Mouse (Mus musculus) adrenal gland, adult (tissue): Measurements from ENCODE around the gene Ugp2.
A peak's percentile ranks its signal among the peaks of the same experiment; 100 is the strongest.

Experiments
- DNase-seq, 2 experiments: peaks; one replicate each; pipeline ENCODE4 v3.0.0; 2022 to 2023; ENCODE audit warnings: low spot score in 1 of 2; ENCODE audit not compliant: inconsistent age in 2 of 2

The Ugp2 gene

DNA sequence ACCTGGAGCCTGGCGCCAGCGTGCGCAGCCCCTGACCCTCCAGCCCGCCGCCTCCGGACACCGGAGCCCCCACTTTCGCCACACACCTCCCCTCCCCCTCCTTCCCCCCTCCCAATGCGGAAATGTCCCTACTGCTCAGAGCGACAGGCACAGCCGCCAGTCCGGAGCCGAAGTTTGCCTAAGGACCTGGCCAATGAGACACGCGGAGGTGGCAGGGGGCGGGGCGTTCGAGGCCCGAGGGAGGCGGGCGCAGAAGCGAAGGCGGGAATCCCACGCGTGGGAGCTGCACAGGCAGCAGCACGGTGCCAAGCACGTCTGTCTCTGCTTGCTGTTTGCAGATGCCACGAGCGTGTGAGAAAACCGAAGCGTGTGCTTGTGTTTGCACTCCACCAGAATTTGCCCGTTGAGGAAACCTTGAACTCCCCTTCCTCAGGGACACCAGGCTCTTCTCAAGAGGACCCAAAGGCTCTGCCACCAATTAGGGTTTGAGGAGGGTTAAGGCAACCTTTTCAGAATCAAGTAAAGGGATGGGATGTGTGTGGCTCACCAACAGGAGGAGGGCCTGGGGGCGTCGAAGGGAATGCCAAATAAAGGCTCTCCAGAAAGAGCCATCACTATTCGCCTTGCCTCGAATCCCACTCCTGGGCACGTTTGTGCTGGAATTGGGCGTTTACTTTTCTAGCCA lies at the start of gene Ugp2:
TSS of gene Ugp2 (minus strand) at position 80 of the 685 bp plus-strand sequence.
- DNase-seq: peak; percentile 96 to 99

DNA sequence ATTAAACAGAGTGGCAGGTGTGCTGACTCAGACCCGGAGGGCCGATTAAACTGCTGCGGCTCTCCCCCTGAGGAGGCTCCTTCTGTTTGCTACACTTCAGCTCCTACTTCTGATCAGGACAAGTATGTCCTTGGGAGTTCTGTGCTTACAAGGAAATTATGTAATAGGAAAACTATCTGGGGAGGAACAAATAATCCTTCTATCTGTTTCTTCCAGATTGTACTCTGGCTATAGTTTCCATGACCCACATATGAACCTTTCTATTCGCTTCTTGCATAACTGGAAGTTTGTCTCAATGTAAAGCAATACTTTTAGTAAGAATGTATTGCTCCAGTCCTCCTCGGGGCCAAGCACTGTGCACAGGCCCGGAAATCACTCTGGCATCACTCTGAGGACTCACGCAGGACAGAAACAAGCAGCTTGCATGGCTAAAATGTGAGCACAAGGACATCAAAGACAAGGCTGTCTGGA lies 43.9 kb upstream of the Ugp2 start:
- DNase-seq: peak; percentile 9 to 67

DNA sequence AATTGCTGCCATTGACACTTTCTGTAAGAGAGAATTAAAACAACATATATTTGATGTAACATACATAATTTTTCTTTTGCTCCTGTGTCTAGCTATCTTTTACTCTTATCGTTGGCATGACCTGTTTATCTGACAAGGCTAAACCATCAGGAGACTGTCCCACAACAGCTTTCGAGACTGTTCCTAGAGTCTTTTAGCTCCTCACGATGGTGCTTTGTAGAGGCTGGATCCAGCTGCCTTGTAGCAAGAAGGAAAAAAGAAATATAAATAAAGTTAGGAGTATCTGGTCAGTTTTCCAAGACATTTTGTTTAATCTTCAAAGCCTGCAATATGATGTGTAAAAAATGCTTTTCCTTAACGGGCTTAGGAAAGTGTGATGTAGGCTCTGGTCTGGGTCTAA lies 35.7 kb upstream of the Ugp2 start:
- no peak for DNase-seq

DNA sequence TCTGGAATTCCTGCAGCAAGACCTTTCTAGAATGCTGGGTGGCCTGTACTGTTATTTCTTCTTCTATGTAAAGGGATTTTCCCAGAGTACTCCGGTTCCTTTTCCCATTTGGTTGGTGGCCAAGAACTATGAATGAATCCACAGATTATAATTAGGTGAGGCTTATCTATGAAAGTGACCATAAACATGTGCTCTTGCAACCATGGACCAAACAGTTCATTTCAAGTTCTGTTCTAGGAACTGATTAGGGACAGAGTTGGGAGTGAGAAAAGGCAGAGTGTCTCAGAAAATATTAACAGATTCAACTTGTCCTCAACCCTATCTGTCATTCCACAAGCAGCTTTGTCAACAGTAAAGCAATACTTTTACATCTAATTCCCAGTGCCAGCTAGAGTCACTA lies 35.1 kb upstream of the Ugp2 start:
- no peak for DNase-seq

DNA sequence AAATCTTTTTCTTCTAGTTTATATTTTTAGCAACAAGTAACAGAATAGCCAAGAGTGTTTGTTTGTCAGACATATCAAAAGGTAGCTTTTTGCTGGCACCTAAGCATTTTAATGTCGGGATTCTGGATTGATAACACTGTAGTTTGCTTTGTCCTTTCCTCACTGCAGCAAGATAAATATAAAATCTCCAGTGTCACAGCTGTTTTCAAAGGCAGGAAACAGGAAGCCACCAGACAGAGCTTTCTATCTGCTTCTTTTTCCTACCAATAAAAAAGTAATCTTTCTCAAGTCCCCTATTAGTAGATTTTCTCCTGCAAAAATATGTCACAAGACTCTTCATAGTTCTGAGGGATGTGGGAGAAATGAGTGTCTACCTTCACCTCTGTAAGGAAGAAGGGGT lies 32.9 kb upstream of the Ugp2 start:
- no peak for DNase-seq

DNA sequence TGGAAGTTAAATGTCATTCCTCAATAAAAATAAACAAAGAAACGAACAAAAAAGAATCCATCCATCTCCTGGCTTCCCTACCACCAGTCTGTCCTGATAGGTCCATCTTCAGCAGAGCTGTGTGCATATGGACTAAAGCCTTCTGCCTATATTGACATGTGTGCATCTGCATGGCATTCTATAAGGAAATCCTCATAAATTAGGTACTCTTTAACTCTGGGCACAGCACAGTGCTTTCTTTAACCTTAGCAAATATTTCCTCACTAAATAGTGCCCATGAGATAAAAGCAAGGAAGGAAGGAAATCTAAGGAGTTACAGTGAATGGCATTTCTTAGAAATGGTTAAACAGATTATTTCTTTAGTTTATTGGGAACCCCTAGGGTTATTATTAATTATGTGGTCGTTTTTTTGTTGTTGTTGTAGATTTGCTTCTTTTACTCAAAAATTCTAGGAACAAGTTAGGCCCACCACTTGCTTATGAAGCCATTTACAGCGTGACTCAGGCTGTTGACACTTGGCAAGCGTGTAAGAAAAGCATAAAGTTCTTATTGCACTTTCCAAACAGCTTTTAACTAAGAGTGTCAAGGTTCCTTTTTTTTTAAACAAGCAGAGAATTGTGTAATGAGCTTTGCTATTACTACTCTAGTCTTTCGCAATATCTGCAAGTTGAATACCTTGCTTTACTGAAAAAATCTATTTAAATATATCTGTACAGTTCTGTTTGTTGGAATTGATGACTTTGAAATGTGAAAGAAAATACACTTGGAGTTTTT lies 31.7 kb upstream of the Ugp2 start:
- DNase-seq: peak in 1 of 2 experiments; percentile 57

DNA sequence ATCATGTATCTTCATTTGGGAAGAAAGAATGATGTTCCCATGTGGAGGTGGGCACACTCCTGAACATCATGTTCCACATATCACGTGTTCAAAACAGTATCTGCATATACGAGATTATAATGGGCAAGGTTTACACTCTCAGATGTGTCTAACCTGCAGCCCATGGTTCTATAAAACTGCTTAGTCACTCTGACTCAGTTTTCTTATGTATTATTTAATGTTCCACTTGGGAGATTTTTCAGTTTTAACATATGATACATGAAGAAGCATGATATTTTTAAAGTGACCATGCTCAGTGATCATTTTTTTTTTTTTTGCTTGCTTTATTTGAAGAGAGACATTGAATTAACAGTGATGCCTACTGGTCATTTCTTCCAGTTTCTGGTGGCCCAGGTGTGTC lies 30.2 kb upstream of the Ugp2 start:
- DNase-seq: no peak

DNA sequence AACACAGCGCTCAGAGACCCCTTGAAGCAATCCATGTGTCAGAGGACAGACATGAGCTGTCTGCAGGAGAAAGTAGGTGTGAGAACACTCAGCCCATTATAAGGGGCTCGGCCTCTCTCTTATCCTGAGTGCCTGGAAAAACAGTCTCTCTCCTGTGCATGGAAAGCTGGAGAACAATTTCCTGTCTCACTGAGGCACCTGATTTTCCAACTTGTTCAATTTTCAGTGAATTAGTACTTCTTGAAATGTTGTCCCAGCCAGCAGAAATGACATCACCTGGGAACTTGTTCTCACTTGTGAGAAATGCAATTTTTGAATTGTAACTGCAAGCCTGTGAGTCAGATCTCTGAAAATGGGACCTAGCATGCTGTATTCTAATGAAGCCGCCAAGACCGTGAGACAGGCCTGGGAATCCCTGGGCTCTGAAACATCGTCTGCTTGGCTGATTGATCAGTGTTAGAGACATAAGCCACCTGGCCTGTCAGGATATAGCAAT lies 28.2 kb upstream of the Ugp2 start:
- DNase-seq: no peak

DNA sequence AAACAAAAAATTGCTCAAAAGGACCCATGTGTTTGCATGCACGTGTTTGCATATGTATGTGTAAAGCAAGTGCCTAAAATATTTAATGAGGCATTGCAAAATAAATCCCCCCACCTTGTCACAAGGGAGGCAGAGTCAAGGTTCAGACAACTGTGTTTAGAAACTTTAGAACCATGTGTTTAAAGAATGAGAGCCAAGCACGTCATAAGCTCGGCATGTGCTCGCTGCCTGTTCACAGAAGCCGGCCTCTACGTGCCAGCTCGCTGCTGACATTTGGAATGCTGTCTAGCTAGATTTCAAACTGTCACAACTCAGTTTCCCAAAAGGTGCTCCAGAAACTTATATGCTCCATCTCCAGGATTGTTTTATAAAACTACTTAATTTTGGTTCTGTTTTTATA lies 27.5 kb upstream of the Ugp2 start:
- peak in 1 of 2 experiments; percentile 43 for DNase-seq

DNA sequence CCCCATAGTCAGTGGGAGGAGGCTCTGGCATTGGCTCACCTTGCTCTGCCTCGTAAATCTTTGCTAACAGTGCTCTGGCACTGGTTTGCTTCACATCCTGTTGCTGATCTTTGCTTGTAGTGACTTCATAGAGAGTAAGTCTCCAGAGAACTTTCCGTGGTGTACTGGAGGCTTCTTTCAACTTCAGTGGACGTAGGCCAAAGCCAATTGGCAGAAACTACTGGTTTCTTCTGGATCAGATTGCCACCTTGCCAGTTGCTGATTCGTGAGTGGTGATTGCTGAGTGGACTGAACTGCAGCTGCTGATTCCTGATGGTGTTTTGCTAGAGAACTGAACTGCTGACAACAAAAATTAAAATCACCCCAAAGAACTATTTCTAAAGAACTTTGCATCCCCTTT lies 15.8 kb upstream of the Ugp2 start:
- DNase-seq: peak in 1 of 2 experiments; percentile 47

DNA sequence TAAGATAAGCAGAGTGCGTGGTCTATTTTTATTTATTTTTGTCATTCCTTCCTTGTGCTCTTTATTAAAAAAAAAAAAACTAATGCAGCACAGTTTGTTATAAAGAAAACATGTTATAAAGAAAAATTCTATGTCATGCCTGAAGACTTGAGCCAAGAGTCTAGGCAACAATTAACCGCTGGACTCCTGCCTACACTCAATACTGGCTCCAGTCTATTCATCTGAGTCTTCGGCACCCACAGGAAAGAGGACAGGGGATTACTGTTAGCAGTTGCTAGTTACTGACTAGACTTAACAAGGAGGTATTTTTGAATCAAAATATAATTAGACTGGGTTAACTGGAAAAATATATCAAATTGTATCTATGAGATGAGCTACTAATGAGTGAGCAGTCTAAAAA lies 3.1 kb upstream of the Ugp2 start:
- DNase-seq: no peak

DNA sequence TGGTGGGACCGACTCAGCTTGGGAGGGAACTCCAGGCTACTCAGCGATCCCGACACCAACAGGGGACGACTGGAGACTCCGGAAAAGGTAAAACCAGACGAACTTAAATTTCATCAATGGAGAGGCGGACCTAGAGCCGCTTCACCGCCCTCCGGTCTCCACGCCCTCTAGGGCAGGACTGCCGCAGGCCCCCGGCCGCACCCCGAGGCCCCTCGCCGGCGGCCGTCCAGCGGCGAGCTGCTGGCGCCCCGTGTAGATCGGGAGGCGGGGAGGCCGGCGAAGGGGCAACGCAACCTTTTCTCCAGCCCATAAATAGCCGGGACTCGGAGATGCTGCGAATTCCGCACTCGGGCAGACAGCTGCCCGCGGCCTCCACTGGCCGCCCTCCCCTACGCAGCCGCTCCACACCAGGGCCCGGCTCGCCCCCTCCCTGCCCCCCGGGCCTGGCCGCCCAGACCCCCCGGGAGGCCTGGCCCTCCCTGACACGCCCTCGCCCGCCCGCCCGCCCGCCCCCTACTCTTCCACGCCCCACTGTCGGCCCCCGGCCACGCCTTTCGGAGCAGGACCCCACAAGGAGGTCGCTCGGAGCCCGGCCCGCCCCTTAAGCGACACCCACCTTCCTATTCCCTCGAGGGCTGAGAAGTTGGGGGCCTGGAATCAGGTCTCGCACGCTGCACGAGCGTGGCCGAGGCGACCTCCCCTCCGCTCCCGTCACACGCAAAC lies 441 bp downstream of the Ugp2 start:
- peak; percentile 87 to 94 for DNase-seq

DNA sequence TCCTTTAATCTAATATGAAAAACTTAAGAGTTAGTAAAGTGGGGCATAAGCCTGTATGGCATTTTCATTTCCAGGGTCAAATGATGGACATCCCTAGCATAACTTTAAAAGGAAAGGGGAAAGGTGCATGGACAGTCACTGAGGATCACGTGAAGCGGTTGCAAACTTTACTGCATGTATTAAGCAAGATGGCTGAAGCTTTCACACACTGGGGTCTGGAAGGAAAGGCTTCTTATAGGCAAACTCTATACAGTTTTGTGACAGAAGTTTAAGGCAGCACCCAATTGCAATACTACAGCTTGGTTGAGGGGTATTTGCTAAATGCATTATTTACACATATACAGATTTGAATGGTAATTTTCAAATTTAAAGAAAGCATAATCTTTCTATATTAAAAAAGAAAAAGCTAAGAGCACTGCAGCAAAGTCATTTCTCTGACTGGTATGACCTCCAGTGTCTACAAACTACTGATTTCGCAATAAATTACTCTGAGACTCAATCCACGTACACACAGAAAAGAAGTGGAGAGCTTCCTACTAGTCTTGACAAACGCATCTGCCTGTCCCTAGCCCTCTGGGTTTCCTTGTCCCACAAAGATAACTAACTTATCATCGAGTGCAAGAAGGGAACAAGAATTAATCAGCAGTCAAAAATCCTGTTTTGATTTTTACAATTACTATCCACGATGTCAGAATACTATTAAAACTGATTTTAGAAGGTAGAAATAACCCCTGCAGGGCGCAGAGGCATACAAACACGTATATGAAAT lies 1.6 kb downstream of the Ugp2 start:
- DNase-seq: peak; percentile 13 to 77

DNA sequence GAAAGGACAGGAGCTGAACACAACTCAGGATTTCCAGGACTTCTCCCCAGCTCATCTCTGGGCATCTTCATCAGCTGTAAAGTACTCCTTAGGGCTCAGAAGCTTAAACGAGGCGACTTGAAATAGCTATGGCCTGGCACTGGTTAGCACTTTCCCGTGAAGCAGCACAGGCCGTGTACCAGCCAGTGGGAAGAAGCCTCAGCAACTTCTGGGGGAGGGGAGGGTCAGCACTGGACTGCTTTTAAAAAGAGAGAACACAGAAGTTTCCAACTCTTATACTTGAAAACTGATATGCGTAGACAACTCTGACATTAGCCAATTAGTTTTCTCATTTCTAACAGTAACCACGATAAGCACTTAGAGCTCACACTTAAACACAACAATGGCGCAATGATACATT lies 2.5 kb downstream of the Ugp2 start:
- no peak for DNase-seq

DNA sequence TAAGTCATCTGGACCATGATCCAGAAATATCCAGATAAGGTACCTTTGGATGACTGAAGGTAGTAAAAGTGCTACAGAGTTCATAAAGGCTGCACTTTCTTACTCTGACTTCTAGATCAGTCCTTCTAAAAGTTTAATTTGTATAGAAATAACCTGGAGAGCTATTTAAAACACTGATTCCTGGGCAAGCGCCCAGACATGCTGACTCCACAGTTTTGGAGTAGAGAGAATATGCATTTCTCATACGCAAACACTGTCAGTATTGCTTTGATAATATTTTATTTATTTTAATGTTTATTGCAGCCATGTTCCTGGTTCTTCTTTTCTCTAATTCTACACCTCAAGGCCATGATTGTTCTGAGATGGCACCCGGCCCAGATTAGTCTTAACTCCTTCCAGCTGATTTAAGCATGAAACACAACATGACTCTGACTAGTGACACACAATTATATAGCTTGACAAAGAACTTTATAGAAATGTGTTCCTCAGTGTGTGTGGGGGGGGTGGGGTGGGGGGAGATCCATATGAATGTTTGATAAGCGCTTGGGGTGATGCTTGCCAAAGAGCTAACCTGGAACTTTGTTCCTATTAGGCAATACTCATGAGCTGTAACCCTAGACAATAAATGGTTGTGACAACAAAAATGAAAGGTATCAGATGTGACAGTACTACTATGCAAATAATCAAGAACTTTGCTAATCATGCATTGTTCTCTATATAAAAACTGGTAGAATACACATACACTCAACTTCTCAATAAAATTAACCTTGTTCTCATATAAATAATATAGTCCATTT lies 7.7 kb downstream of the Ugp2 start:
- peak; percentile 7 to 65 for DNase-seq

DNA sequence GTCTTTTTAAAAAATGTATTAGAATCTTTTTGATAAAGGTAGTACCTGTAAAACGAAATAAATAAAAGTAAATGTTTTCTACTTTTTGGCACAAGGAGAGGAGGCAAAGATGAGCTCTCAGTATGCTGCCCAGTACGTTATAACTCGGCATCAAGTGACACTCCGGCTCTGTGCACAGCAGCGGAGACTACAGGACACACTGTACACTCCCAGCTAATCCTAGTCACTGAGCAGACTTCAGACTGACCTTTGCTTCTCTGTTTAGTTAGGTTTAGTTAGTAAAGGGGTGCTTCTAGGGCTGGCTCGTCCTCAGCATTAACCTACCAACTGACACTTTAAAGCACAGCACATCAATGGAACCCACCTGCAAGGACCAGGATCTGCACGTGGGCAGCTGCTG lies 19.7 kb downstream of the Ugp2 start:
- DNase-seq: no peak

DNA sequence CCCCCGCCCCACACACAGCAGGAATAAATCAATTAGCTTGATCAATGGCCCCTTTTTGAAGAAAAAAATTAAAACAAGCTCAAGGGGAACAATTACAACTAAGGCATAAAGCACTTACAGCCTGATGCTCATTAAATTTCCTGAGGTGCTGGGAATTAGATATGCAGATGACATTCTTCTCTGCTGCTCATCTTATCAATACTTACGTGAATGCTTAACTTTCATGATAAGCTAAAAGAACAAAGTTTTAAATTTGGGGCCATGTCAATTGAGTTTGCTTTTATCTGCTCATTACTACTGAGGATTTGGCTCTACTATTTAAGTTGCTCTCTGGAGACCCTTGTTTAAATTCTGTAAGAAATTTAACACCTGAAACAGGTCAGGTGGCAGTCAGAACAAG lies 22.1 kb downstream of the Ugp2 start:
- no peak for DNase-seq

DNA sequence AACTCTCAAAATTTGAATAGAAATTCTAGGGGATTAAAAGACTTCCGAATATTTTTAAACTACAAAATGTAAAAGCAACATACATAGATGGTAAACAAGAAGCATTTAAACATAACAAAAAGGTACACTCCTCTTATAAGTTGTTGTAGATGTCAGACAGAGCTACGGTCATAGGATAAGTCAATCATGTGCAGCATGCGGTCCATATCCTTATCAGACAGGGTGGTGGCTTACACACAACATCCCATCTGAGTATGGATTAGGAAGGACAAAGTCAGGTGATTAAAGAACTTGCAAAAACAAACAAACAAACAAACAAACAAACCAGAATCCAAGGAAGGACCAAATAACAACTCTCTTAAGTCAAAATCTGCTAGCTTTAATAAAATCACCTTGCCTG lies 25.0 kb downstream of the Ugp2 start:
- DNase-seq: no peak

DNA sequence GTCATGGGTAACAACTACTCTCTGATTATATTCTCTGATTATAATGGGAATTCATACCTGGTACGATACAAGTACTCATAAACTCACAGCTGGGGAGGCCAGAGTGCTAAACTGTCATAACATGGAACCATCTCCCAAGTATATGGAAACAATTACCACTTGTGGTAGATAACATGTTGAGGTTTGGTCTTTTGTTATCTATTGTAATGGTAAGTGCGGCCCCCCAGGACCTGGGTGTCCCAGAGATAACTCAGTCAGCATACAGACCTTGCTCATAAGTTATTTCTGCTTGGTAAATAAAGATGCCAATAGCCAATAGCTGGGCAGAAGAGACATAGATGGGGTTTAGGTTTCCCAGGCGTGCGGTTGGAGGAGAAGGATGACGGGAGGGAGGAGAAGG lies 27.5 kb downstream of the Ugp2 start:
- DNase-seq: no peak

DNA sequence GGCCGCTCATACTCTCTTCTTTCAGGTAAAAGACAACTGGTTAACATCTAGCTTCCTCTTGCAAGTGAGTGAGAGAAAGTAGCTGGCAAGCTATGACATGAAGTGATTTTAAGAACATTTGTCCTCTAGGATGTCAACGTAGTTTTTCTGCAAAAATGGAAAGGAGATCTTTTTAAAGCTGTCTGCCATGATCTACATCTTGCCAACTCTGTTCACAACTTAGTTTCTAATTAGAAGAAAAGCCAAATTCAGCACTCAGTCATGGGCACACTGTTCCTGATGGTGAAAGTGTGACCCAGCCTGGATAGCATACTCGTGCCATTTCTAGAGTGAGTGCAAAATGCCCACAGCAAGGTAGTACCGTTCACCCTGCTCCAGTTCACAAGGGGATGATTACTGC lies 31.9 kb downstream of the Ugp2 start:
- no peak for DNase-seq
